Mouse (Mus musculus): ENCODE measurements at regions not wholly inside any gene's neighbourhood (a gene's known extent, or its start where the extent isn't known, plus 50 kb on each side); places are given as distances from the start of the nearest gene placed in this dataset.

- no peak for DNase-seq (ENCODE audit: low read depth, low spot score)
Observed at GRCm38 (mm10) chr14:87864388-87865215, 448.2 kb downstream of the Tdrd3 start.

DNA sequence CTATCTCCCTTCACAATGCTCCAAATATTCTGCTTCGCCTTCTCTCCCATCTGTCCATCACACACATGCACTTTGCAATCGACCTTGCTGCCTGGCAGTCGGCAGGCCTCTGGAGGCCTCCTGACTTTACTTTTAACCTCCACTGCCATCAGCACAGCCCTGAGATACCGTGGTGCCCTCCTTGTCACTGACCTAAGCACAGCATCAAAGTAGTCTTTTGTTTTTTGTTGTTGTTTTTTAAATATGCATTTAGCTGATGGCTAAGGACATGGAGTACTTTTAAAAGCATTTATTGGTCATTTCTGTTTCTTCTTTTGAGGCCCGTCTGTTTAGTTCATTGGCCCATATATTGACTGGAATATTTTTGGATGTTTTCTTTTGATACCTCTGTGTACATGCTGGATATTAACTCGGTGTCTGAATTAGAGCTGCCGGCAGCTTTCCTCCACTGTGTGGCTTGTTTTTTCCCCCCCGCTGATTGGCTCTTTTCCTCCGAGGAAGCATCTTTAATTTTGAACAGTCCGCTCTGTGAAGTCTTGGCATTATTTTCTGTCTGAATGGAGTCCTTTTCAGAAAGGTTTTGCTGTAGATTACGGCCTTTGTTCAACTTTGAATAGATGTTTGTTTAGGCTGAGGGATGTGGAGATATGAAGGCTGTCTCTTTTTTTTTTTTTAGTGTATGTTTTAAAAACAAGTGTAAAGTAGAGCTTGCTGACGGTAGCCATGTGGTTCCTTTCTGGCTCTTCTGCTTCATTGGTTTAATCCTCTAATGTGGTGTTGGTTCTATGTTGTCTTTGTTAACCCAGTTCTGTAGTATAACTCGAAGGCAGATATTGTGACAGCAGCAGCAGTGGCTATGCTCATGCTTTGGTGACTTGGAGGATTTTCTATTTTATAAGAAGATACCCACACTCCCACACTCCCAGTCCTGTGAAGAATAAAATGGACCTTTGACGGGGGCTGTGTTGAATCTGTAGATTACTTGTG lies 449.1 kb downstream of the Tdrd3 start:
- DNase-seq (ENCODE audit: low read depth, low spot score) = no peak

- peak; percentile 41 for DNase-seq (ENCODE audit: low read depth, low spot score)
Observed at GRCm38 (mm10) chr14:87901784-87902183, 485.3 kb downstream of the Tdrd3 start.

DNA sequence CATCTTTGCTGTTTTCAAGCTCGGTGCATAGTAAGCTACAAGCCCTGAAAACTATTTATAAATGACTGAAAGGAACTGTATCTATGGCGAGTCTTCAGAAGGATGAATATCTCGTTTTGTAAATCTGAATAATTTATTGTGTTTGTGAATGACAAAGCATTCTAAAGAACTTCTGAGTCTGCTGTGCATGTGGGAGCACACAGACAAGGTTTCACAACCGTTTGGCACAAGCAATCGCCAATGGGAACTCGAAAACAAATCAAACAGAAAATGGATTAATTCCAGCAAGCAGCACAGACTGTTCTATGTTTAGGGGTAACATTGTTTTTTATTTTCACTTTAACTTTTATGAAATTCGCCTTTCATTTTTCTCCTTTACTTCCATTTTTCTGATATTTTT lies 486.0 kb downstream of the Tdrd3 start:
- peak; percentile 8 for DNase-seq (ENCODE audit: low read depth, low spot score)

All from telencephalon, adult 2 months (tissue).